Mouse (Mus musculus): ENCODE measurements around the gene Sh3pxd2b. TPM values are rescaled to one million over a fixed set of nuclear protein-coding genes. Genes with fewer than 3 reads are reported as not detected.

The Sh3pxd2b gene
- polyA plus RNA-seq, 1 experiment from 2014 or later = 17.2 TPM

GRCm38 (mm10) chr11:32358399-32358798, 10.8 kb downstream of the Sh3pxd2b start:
- Histone ChIP-seq H3K4me1 (ENCODE audit: control insufficient read depth, insufficient read depth, low read length) (no peaks in the 10 kb centered on the region), H3K27me3 (ENCODE audit: control insufficient read depth, insufficient read depth, low read length) (no peaks in the 10 kb centered on the region), H3K36me3 (replicated peaks; ENCODE audit: control insufficient read depth, insufficient read depth, low read depth, low read length) (no peaks in the 10 kb centered on the region), H3K9me3 (replicated peaks; ENCODE audit: control insufficient read depth, low read length) (no peaks in the 10 kb centered on the region), H3K4me2 (ENCODE audit: low read depth, low read length) (no peak overlapping the region), H3K27ac (replicated peaks; ENCODE audit: low read depth, low read length) (no peak overlapping the region), H3K4me3 (ENCODE audit: low read depth, low read length) (no peak overlapping the region), H3K9ac (replicated peaks; ENCODE audit: low read length) (no peak overlapping the region)
- ATAC-seq (replicated peaks; ENCODE audit: insufficient number of reproducible peaks, low FRiP score, low TSS enrichment, low read depth) = no peak
- 74% methylated on average over 6 of the region's 6 CpGs for WGBS
- DNase-seq (ENCODE audit: low spot score) = no peak

GRCm38 (mm10) chr11:32359566-32359965, 11.9 kb downstream of the Sh3pxd2b start:
- Histone ChIP-seq H3K27me3 (ENCODE audit: control insufficient read depth, insufficient read depth, low read length) (no peaks in the 10 kb centered on the region), H3K27ac (replicated peaks; ENCODE audit: low read depth, low read length) (no peak overlapping the region), H3K4me1 (ENCODE audit: control insufficient read depth, insufficient read depth, low read length) (no peaks in the 10 kb centered on the region; the same call in 1 of the 2 replicates), H3K36me3 (replicated peaks; ENCODE audit: control insufficient read depth, insufficient read depth, low read depth, low read length) (no peaks in the 10 kb centered on the region), H3K4me3 (ENCODE audit: low read depth, low read length) (no peak overlapping the region), H3K4me2 (ENCODE audit: low read depth, low read length) (no peak overlapping the region), H3K9me3 (replicated peaks; ENCODE audit: control insufficient read depth, low read length) (no peaks in the 10 kb centered on the region), H3K9ac (replicated peaks; ENCODE audit: low read length) (no peak overlapping the region)
- no peak for DNase-seq (ENCODE audit: low spot score)
- 86% methylated on average over 4 of the region's 4 CpGs for WGBS
- no peak for ATAC-seq (replicated peaks; ENCODE audit: insufficient number of reproducible peaks, low FRiP score, low TSS enrichment, low read depth)

- Histone ChIP-seq H3K9me3 (replicated peaks; ENCODE audit: control insufficient read depth, low read length) (no peaks in the 10 kb centered on the region), H3K4me2 (ENCODE audit: low read depth, low read length) (no peak overlapping the region), H3K27ac (replicated peaks; ENCODE audit: low read depth, low read length) (no peak overlapping the region), H3K27me3 (ENCODE audit: control insufficient read depth, insufficient read depth, low read length) (no peaks in the 10 kb centered on the region), H3K4me1 (ENCODE audit: control insufficient read depth, insufficient read depth, low read length) (no peaks in the 10 kb centered on the region; the same call in 1 of the 2 replicates), H3K9ac (replicated peaks; ENCODE audit: low read length) (no peak overlapping the region), H3K36me3 (replicated peaks; ENCODE audit: control insufficient read depth, insufficient read depth, low read depth, low read length) (no peaks in the 10 kb centered on the region), H3K4me3 (ENCODE audit: low read depth, low read length) (no peak overlapping the region)
- ATAC-seq (replicated peaks; ENCODE audit: insufficient number of reproducible peaks, low FRiP score, low TSS enrichment, low read depth) (no peak), DNase-seq (ENCODE audit: low spot score) (no peak)
- 90% methylated on average over 9 of the region's 9 CpGs for WGBS
Measured at GRCm38 (mm10) chr11:32361774-32362173, 14.2 kb downstream of the Sh3pxd2b start.

- Histone ChIP-seq H3K36me3 (replicated peaks; ENCODE audit: control insufficient read depth, insufficient read depth, low read depth, low read length) (no peaks in the 10 kb centered on the region), H3K27ac (replicated peaks; ENCODE audit: low read depth, low read length) (no peak overlapping the region), H3K4me1 (ENCODE audit: control insufficient read depth, insufficient read depth, low read length) (no peaks in the 10 kb centered on the region; the same call in 1 of the 2 replicates), H3K27me3 (ENCODE audit: control insufficient read depth, insufficient read depth, low read length) (no peaks in the 10 kb centered on the region), H3K9me3 (replicated peaks; ENCODE audit: control insufficient read depth, low read length) (no peaks in the 10 kb centered on the region), H3K9ac (replicated peaks; ENCODE audit: low read length) (no peak overlapping the region), H3K4me2 (ENCODE audit: low read depth, low read length) (no peak overlapping the region), H3K4me3 (ENCODE audit: low read depth, low read length) (no peak overlapping the region)
- 74% methylated on average over 3 of the region's 3 CpGs for WGBS
- DNase-seq (ENCODE audit: low spot score) (no peak), ATAC-seq (replicated peaks; ENCODE audit: insufficient number of reproducible peaks, low FRiP score, low TSS enrichment, low read depth) (no peak)
Measured at GRCm38 (mm10) chr11:32363188-32363587, 15.6 kb downstream of the Sh3pxd2b start.

GRCm38 (mm10) chr11:32363610-32364220, 16.1 kb downstream of the Sh3pxd2b start:
- no peak for ATAC-seq (replicated peaks; ENCODE audit: insufficient number of reproducible peaks, low FRiP score, low TSS enrichment, low read depth)
- H3K27ac ChIP-seq (replicated peaks; ENCODE audit: low read depth, low read length) = no peak overlapping the region

GRCm38 (mm10) chr11:32364375-32364774, 16.8 kb downstream of the Sh3pxd2b start:
- H3K36me3 ChIP-seq (replicated peaks; ENCODE audit: control insufficient read depth, insufficient read depth, low read depth, low read length) = no peaks in the 10 kb centered on the region
- H3K27ac ChIP-seq (replicated peaks; ENCODE audit: low read depth, low read length) = 0 out of 2 replicates have a peak overlapping the region, but pooled peaks have one; percentile 20
- H3K4me1 ChIP-seq (ENCODE audit: control insufficient read depth, insufficient read depth, low read length) = no peaks in the 10 kb centered on the region; the same call in 1 of the 2 replicates
- no peak overlapping the region for H3K4me2 ChIP-seq (ENCODE audit: low read depth, low read length)
- no peaks in the 10 kb centered on the region for H3K9me3 ChIP-seq (replicated peaks; ENCODE audit: control insufficient read depth, low read length)
- H3K9ac ChIP-seq (replicated peaks; ENCODE audit: low read length) = no peak overlapping the region
- H3K4me3 ChIP-seq (ENCODE audit: low read depth, low read length) = no peak overlapping the region
- DNase-seq (ENCODE audit: low spot score) (peak; percentile 30), ATAC-seq (replicated peaks; ENCODE audit: insufficient number of reproducible peaks, low FRiP score, low TSS enrichment, low read depth) (no peak)
- WGBS = 51% methylated on average over 7 of the region's 7 CpGs
- no peaks in the 10 kb centered on the region for H3K27me3 ChIP-seq (ENCODE audit: control insufficient read depth, insufficient read depth, low read length)

More at GRCm38 (mm10) chr11:32363610-32364220, 16.1 kb downstream of the Sh3pxd2b start:
- Histone ChIP-seq H3K4me1 (ENCODE audit: control insufficient read depth, insufficient read depth, low read length) (no peaks in the 10 kb centered on the region; the same call in 1 of the 2 replicates), H3K4me3 (ENCODE audit: low read depth, low read length) (no peak overlapping the region), H3K27me3 (ENCODE audit: control insufficient read depth, insufficient read depth, low read length) (no peaks in the 10 kb centered on the region), H3K36me3 (replicated peaks; ENCODE audit: control insufficient read depth, insufficient read depth, low read depth, low read length) (no peaks in the 10 kb centered on the region), H3K9ac (replicated peaks; ENCODE audit: low read length) (no peak overlapping the region), H3K4me2 (ENCODE audit: low read depth, low read length) (no peak overlapping the region), H3K9me3 (replicated peaks; ENCODE audit: control insufficient read depth, low read length) (no peaks in the 10 kb centered on the region)
- WGBS = 69% methylated on average over 3 of the region's 3 CpGs
- no peak for DNase-seq (ENCODE audit: low spot score)

GRCm38 (mm10) chr11:32365498-32365897, 17.9 kb downstream of the Sh3pxd2b start:
- Histone ChIP-seq H3K4me2 (ENCODE audit: low read depth, low read length) (no peak overlapping the region), H3K4me1 (ENCODE audit: control insufficient read depth, insufficient read depth, low read length) (no peaks in the 10 kb centered on the region; the same call in 1 of the 2 replicates), H3K36me3 (replicated peaks; ENCODE audit: control insufficient read depth, insufficient read depth, low read depth, low read length) (no peaks in the 10 kb centered on the region), H3K27ac (replicated peaks; ENCODE audit: low read depth, low read length) (no peak overlapping the region), H3K9ac (replicated peaks; ENCODE audit: low read length) (no peak overlapping the region), H3K27me3 (ENCODE audit: control insufficient read depth, insufficient read depth, low read length) (no peaks in the 10 kb centered on the region), H3K4me3 (ENCODE audit: low read depth, low read length) (no peak overlapping the region), H3K9me3 (replicated peaks; ENCODE audit: control insufficient read depth, low read length) (no peaks in the 10 kb centered on the region)
- WGBS = 78% methylated on average over 4 of the region's 4 CpGs
- no peak for DNase-seq (ENCODE audit: low spot score)
- no peak for ATAC-seq (replicated peaks; ENCODE audit: insufficient number of reproducible peaks, low FRiP score, low TSS enrichment, low read depth)

GRCm38 (mm10) chr11:32367056-32367455, 19.4 kb downstream of the Sh3pxd2b start:
- Histone ChIP-seq H3K36me3 (replicated peaks; ENCODE audit: control insufficient read depth, insufficient read depth, low read depth, low read length) (no peaks in the 10 kb centered on the region), H3K4me2 (ENCODE audit: low read depth, low read length) (no peak overlapping the region)
- ATAC-seq (replicated peaks; ENCODE audit: insufficient number of reproducible peaks, low FRiP score, low TSS enrichment, low read depth) = no peak

More at GRCm38 (mm10) chr11:32367056-32367455, 19.4 kb downstream of the Sh3pxd2b start:
- H3K4me1 ChIP-seq (ENCODE audit: control insufficient read depth, insufficient read depth, low read length) = no peaks in the 10 kb centered on the region; the same call in 1 of the 2 replicates
- no peaks in the 10 kb centered on the region for H3K27me3 ChIP-seq (ENCODE audit: control insufficient read depth, insufficient read depth, low read length)
- no peak overlapping the region for H3K27ac ChIP-seq (replicated peaks; ENCODE audit: low read depth, low read length)
- no peaks in the 10 kb centered on the region for H3K9me3 ChIP-seq (replicated peaks; ENCODE audit: control insufficient read depth, low read length)
- no peak overlapping the region for H3K4me3 ChIP-seq (ENCODE audit: low read depth, low read length)
- H3K9ac ChIP-seq (replicated peaks; ENCODE audit: low read length) = no peak overlapping the region
- DNase-seq (ENCODE audit: low spot score) = no peak
- 62% methylated on average over 2 of the region's 2 CpGs for WGBS
